Mouse (Mus musculus) embryo, embryonic 11 days (tissue): Measurements from ENCODE around the gene Olfr56.
"Not testable (repeated sequence)": the region's sequence is repeated elsewhere in the genome, so short reads cannot be mapped to it uniquely, and the experiment has no call there.

Source experiments
- DNase-seq: peaks from one replicate; pipeline ENCODE4 v3.0.0-alpha.2; 2015

Gene Olfr56

DNA sequence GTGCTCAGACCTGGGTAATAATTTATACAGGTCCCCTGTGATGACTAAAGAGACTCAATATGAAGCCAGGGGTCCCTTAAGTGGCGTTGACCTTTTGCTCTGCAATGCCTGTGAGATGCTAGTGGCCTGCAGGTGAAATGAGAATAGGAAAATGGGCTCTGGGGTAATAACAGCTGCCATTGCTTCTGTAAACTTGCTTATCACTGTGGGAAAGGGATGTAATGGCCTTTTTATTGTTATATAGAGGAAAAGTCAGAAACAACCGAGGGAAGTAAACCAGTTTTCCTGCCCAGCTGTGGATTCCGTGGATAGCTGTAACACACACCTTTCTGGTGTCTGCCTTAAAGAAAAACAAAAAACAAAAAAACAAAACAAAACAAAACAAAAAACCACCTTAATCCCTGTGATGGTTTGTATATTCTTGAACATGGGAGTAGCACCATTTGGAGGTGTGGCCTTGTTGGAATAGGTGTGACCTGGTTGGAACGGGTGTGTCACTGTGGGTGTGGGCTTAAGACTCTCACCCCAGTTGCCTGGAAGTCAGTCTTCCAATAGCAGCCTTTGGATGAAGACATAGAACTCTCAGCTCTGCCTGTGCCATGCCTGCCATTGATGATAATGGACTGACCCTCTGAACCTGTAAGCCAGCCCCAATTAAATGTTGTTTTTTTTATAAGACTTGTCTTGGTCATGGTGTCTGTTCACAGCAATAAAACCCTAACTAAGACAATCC is 197.5 kb downstream of the Olfr56 start:
- DNase-seq, result not testable (repeated sequence)

DNA sequence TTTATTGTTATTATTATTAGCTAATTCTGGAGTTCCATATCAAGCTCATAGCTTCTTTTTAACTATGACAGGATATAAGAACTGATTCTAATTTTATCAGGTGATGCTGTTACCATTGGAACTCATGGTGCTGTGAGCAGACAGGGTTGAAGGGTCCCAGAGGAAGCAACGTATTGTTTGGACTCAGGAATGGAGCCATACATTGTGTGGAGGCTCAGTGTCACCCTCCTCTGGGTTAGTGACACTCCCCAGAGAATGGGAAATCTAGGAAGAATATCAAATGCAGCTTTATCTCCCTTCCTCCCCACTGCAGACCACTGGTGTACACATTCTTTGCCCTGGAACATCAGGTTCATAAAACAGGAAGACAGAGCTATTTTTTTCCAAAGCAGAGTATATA is 204.5 kb downstream of the Olfr56 start:
- no peak for DNase-seq
